Mouse (Mus musculus): ENCODE data around the gene Hbb-bt. TPM values are rescaled to one million over a fixed set of nuclear protein-coding genes. Genes with fewer than 3 reads are reported as not detected.

The Hbb-bt gene
- total and polyA plus RNA-seq, 3 experiments: 118 to 120 TPM; not detected in 1

DNA sequence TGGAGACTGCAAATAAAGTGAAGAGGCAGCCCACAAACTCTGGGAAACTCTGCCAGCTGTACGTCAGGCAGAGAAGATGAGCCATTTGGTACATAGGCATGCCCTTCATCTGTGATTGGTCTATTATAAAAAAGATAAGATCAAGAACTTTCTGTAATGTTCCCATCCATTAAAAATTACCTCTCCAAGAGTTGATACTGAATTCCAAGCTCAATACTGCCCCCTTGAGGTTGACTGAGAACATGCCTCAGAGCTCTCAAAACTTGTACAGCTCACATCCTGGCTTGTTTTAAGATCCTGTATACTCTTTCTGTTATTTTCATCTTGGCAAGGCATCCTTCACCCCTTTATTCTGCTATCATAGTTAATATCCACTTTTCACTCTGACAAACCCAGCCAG is 6.9 kb downstream of the Hbb-bt start:
- Histone ChIP-seq H3K9ac (ENCODE audit: control insufficient read depth, low read depth, low read length, poor library complexity, severe bottlenecking) (no peak overlapping the region), H3K36me3 (ENCODE audit: control insufficient read depth in 1 of 2, insufficient read depth in 2 of 2, low read length in 2 of 2) (peaks cover 0 to 24% of the 10 kb centered on the region in 2 experiments; a peak in 2 of 4 replicates), H3K27me3 (ENCODE audit: control insufficient read depth in 1 of 2, insufficient read depth in 2 of 2, low read length in 2 of 2) (no peaks in the 10 kb centered on the region), H3K79me2 (ENCODE audit: control insufficient read depth, insufficient read depth, low read length, poor library complexity) (no peaks in the 10 kb centered on the region), H3K4me3 (ENCODE audit: control insufficient read depth in 1 of 2, insufficient read depth in 1 of 2, low read depth in 2 of 2, low read length in 2 of 2) (no peak overlapping the region), H3K9me3 (replicated peaks; ENCODE audit: insufficient read depth, low read length) (no peaks in the 10 kb centered on the region), H3K4me1 (ENCODE audit: control insufficient read depth in 1 of 2, insufficient read depth in 2 of 2, low read length in 2 of 2) (peaks cover 15 to 16% of the 10 kb centered on the region in 2 experiments), H3K27ac (ENCODE audit: control insufficient read depth, low read depth, low read length) (no peak overlapping the region)
- peak; percentile 71 for DNase-seq (ENCODE audit: low read depth, low spot score)
- TF ChIP-seq SIN3A (IDR thresholded peaks at IDR 0.05; ENCODE audit: low read length) (0 out of 2 replicates have a peak, but pooled peaks have one; percentile 21), ZC3H11A (IDR thresholded peaks at IDR 0.05; ENCODE audit: low read depth, low read length) (0 out of 2 replicates have a peak, but pooled peaks have one; percentile 29), CTCF (IDR thresholded peaks at IDR 0.05 in 2 of 3, conservative IDR thresholded peaks at IDR 0.05 in 1 of 3; ENCODE audit: control insufficient read depth in 1 of 3, insufficient read depth in 1 of 3, low read depth in 2 of 3, low read length in 3 of 3, poor library complexity in 1 of 3, severe bottlenecking in 1 of 3) (peak; percentile 34 to 58 (median 46); a peak in 5 of 6 replicates), BHLHE40 (IDR thresholded peaks at IDR 0.05; ENCODE audit: borderline replicate concordance, low read depth, low read length) (0 out of 2 replicates have a peak, but pooled peaks have one; percentile 21), MXI1 (IDR thresholded peaks at IDR 0.05; ENCODE audit: low read depth, low read length) (0 out of 2 replicates have a peak, but pooled peaks have one; percentile 22), ZNF384 (IDR thresholded peaks at IDR 0.05; ENCODE audit: low read depth, low read length) (peak; percentile 32; the same call in 1 of the 2 replicates), KAT2A (conservative IDR thresholded peaks at IDR 0.05; ENCODE audit: low read depth, low read length) (no peak), SMC3 (IDR thresholded peaks at IDR 0.05; ENCODE audit: low read depth, low read length) (peak; percentile 47), RCOR1 (IDR thresholded peaks at IDR 0.05; ENCODE audit: low read depth, low read length) (no peak), RAD21 (IDR thresholded peaks at IDR 0.05; ENCODE audit: low read depth, low read length) (peak; percentile 47), POLR2A (IDR thresholded peaks at IDR 0.05; ENCODE audit: control insufficient read depth in 1 of 2, insufficient read depth in 1 of 2, low read depth in 1 of 2, low read length in 2 of 2, poor library complexity in 1 of 2) (no peak)

GRCm38 (mm10) chr7:103792669-103793388 is 21.0 kb downstream of the Hbb-bt start:
- no peaks in the 10 kb centered on the region for H3K79me2 ChIP-seq (ENCODE audit: control insufficient read depth, insufficient read depth, low read length, poor library complexity)
- no peaks in the 10 kb centered on the region for H3K27me3 ChIP-seq (ENCODE audit: control insufficient read depth in 1 of 2, insufficient read depth in 2 of 2, low read length in 2 of 2)
- H3K4me1 ChIP-seq (ENCODE audit: control insufficient read depth in 1 of 2, insufficient read depth in 2 of 2, low read length in 2 of 2): no peaks in the 10 kb centered on the region
- H3K27ac ChIP-seq (ENCODE audit: control insufficient read depth, low read depth, low read length): no peak overlapping the region
- H3K36me3 ChIP-seq (ENCODE audit: control insufficient read depth in 1 of 2, insufficient read depth in 2 of 2, low read length in 2 of 2): no peaks in the 10 kb centered on the region
- H3K9me3 ChIP-seq (replicated peaks; ENCODE audit: insufficient read depth, low read length): no peaks in the 10 kb centered on the region
- no peak overlapping the region for H3K4me3 ChIP-seq (ENCODE audit: control insufficient read depth in 1 of 2, insufficient read depth in 1 of 2, low read depth in 2 of 2, low read length in 2 of 2)
- H3K9ac ChIP-seq (ENCODE audit: control insufficient read depth, low read depth, low read length, poor library complexity, severe bottlenecking): no peak overlapping the region
- DNase-seq (ENCODE audit: low read depth, low spot score): peak; percentile 71
- TF ChIP-seq ETS1 (IDR thresholded peaks at IDR 0.05; ENCODE audit: low read depth, low read length) (peak; percentile 61; the same call in 1 of the 2 replicates), RAD21 (IDR thresholded peaks at IDR 0.05; ENCODE audit: low read depth, low read length) (peak; percentile 65), MXI1 (IDR thresholded peaks at IDR 0.05; ENCODE audit: low read depth, low read length) (peak; percentile 32; the same call in 1 of the 2 replicates), MYC (IDR thresholded peaks at IDR 0.05; ENCODE audit: low read depth, low read length) (0 out of 2 replicates have a peak, but pooled peaks have one; percentile 43), POLR2A (IDR thresholded peaks at IDR 0.05; ENCODE audit: control insufficient read depth in 1 of 2, insufficient read depth in 1 of 2, low read depth in 1 of 2, low read length in 2 of 2, poor library complexity in 1 of 2) (no peak), GATA1 (IDR thresholded peaks at IDR 0.05; ENCODE audit: low read depth, low read length) (peak; percentile 24; the same call in 1 of the 2 replicates), E2F4 (IDR thresholded peaks at IDR 0.05; ENCODE audit: borderline replicate concordance, low read depth, low read length) (no peak), EP300 (IDR thresholded peaks at IDR 0.05; ENCODE audit: low read depth in 1 of 2, low read length in 2 of 2) (peak; percentile 21 to 68; a peak in 3 of 4 replicates), TBP (IDR thresholded peaks at IDR 0.05; ENCODE audit: low read depth, low read length) (no peak), UBTF (IDR thresholded peaks at IDR 0.05; ENCODE audit: borderline replicate concordance, insufficient read depth, low read depth, low read length) (no peak), TAL1 (IDR thresholded peaks at IDR 0.05; ENCODE audit: low read length) (peak; percentile 42), CTCF (IDR thresholded peaks at IDR 0.05 in 2 of 3, conservative IDR thresholded peaks at IDR 0.05 in 1 of 3; ENCODE audit: control insufficient read depth in 1 of 3, insufficient read depth in 1 of 3, low read depth in 2 of 3, low read length in 3 of 3, poor library complexity in 1 of 3, severe bottlenecking in 1 of 3) (peak; percentile 30 to 63 (median 49)), MAX (IDR thresholded peaks at IDR 0.05; ENCODE audit: low read length) (no peak), USF2 (IDR thresholded peaks at IDR 0.05; ENCODE audit: borderline replicate concordance in 1 of 2, insufficient read depth in 1 of 2, low read depth in 1 of 2, low read length in 2 of 2) (no peak), NRF1 (IDR thresholded peaks at IDR 0.05; ENCODE audit: insufficient read depth, low read depth, low read length, poor library complexity, severe bottlenecking) (no peak), BHLHE40 (IDR thresholded peaks at IDR 0.05; ENCODE audit: borderline replicate concordance, low read depth, low read length) (peak; percentile 97), ZMIZ1 (IDR thresholded peaks at IDR 0.05; ENCODE audit: low read depth, low read length) (no peak), GABPA (IDR thresholded peaks at IDR 0.05; ENCODE audit: low read depth, low read length) (no peak), MAZ (IDR thresholded peaks at IDR 0.05; ENCODE audit: low read depth, low read length) (peak; percentile 77), USF1 (IDR thresholded peaks at IDR 0.05; ENCODE audit: low read depth, low read length) (no peak), JUND (IDR thresholded peaks at IDR 0.05; ENCODE audit: low read depth, low read length) (no peak)
